Mouse (Mus musculus) CH12.LX (cell line): Measurements from ENCODE around the gene Vwf. TPM values are rescaled to one million over a fixed set of nuclear protein-coding genes. Genes with fewer than 3 reads are reported as not detected.

Source experiments
- DNase-seq: peaks from one replicate; pipeline ENCODE4 v3.0.0-alpha.2; 2013; ENCODE audit errors: extremely low read depth
- H3K27ac ChIP-seq: 2 replicates; pipeline ENCODE4 v1.5.1; 2012; ENCODE audit warnings: low read depth, mild to moderate bottlenecking, control low read depth, moderate library complexity; ENCODE audit not compliant: insufficient read depth
- H3K27me3 ChIP-seq: replicated peaks from 2 replicates; pipeline ENCODE3; 2012; ENCODE audit warnings: inconsistent platforms
- H3K36me3 ChIP-seq, 2 experiments: replicated peaks in 1 of 2; 2 replicates each; pipeline versions ENCODE3 to v1.6.1; 2012; ENCODE audit warnings: inconsistent platforms in 1 of 2, low read length in 1 of 2, mild to moderate bottlenecking in 1 of 2, mixed read lengths in 1 of 2, moderate library complexity in 1 of 2; ENCODE audit not compliant: control insufficient read depth in 1 of 2, insufficient read depth in 1 of 2
- H3K4me1 ChIP-seq, 2 experiments: 2 replicates each; pipeline ENCODE4 v1.6.1; 2012; ENCODE audit warnings: inconsistent platforms in 1 of 2, moderate library complexity in 1 of 2; ENCODE audit not compliant: insufficient read depth in 2 of 2, control insufficient read depth in 1 of 2
- H3K4me2 ChIP-seq: 2 replicates; pipeline ENCODE4 v1.6.1; 2012; ENCODE audit warnings: low read depth, mild to moderate bottlenecking, control low read depth; ENCODE audit not compliant: poor library complexity, insufficient read depth, severe bottlenecking
- H3K4me3 ChIP-seq, 3 experiments: fragments of 150-350 bp in 1 of 3; sonication (generic) in 1 of 3; replicated peaks in 1 of 3; 2 replicates each; pipeline versions ENCODE3 to v1.5.1; 2011 to 2012; ENCODE audit warnings: low read depth in 2 of 3, low read length in 2 of 3, mild to moderate bottlenecking in 2 of 3, moderate library complexity in 2 of 3, control low read depth in 1 of 3, improper control_type of control experiment in 1 of 3, inconsistent platforms in 1 of 3, mixed read lengths in 1 of 3; ENCODE audit not compliant: poor library complexity in 1 of 3
- H3K79me2 ChIP-seq: replicated peaks from 2 replicates; pipeline ENCODE4 v1.6.1; 2012; ENCODE audit warnings: mild to moderate bottlenecking, moderate library complexity; ENCODE audit not compliant: control insufficient read depth, poor library complexity, insufficient read depth, severe bottlenecking; ENCODE audit errors: extremely low read depth
- H3K9ac ChIP-seq: 2 replicates; pipeline ENCODE4 v1.6.1; 2012; ENCODE audit warnings: low read depth, mild to moderate bottlenecking, control low read depth, moderate library complexity; ENCODE audit not compliant: insufficient read depth
- H3K9me3 ChIP-seq: replicated peaks from 2 replicates; pipeline ENCODE3; 2012; ENCODE audit warnings: low read length, inconsistent platforms, mixed read lengths
- BHLHE40 ChIP-seq: IDR thresholded peaks from 2 replicates; pipeline ENCODE4 v1.6.1; 2011; ENCODE audit warnings: mild to moderate bottlenecking, low read depth, low read length, improper control_type of control experiment
- CHD1 ChIP-seq: IDR thresholded peaks from 2 replicates; pipeline ENCODE4 v1.6.1; 2012; ENCODE audit warnings: low read depth, low read length, improper control_type of control experiment, inconsistent platforms
- CHD2 ChIP-seq: IDR thresholded peaks from 2 replicates; pipeline ENCODE4 v1.6.1; 2011; ENCODE audit warnings: low read length, improper control_type of control experiment
- CTCF ChIP-seq, 2 experiments: IDR thresholded peaks in 1 of 2; conservative IDR thresholded peaks in 1 of 2; 2 replicates each; pipeline ENCODE4 v1.5.1; 2011 to 2012; ENCODE audit warnings: low read depth in 2 of 2, low read length in 2 of 2, improper control_type of control experiment in 1 of 2, inconsistent platforms in 1 of 2, mild to moderate bottlenecking in 1 of 2, moderate library complexity in 1 of 2
- ELF1 ChIP-seq: IDR thresholded peaks from 2 replicates; pipeline ENCODE4 v1.6.1; 2014; ENCODE audit warnings: low read depth, mild to moderate bottlenecking, inconsistent platforms, low read length, improper control_type of control experiment
- EP300 ChIP-seq: IDR thresholded peaks from 2 replicates; pipeline ENCODE4 v1.6.1; 2011; ENCODE audit warnings: low read length, improper control_type of control experiment
- HCFC1 ChIP-seq: IDR thresholded peaks from 2 replicates; pipeline ENCODE4 v1.6.1; 2012; ENCODE audit warnings: low read depth, mild to moderate bottlenecking, inconsistent platforms, low read length, improper control_type of control experiment
- KAT2A ChIP-seq: IDR thresholded peaks from 2 replicates; pipeline ENCODE4 v1.6.1; 2012; ENCODE audit warnings: low read length, improper control_type of control experiment, inconsistent platforms; ENCODE audit not compliant: insufficient replicate concordance
- MAZ ChIP-seq: IDR thresholded peaks from 2 replicates; pipeline ENCODE4 v1.6.1; 2012; ENCODE audit warnings: low read depth, mild to moderate bottlenecking, inconsistent platforms, low read length, improper control_type of control experiment, moderate library complexity
- MEF2A ChIP-seq: IDR thresholded peaks from 2 replicates; pipeline ENCODE4 v1.6.1; 2014; ENCODE audit warnings: low read depth, mild to moderate bottlenecking, inconsistent platforms, low read length, improper control_type of control experiment, borderline replicate concordance
- MXI1 ChIP-seq: IDR thresholded peaks from 2 replicates; pipeline ENCODE4 v1.6.1; 2011; ENCODE audit warnings: mild to moderate bottlenecking, low read depth, low read length, improper control_type of control experiment
- NELFE ChIP-seq: IDR thresholded peaks from 2 replicates; pipeline ENCODE4 v1.6.1; 2011; ENCODE audit warnings: low read depth, low read length, improper control_type of control experiment
- POLR2A ChIP-seq: IDR thresholded peaks from 2 replicates; pipeline ENCODE4 v1.6.1; 2011; ENCODE audit warnings: low read depth, mild to moderate bottlenecking, improper control_type of control experiment, low read length
- RAD21 ChIP-seq: IDR thresholded peaks from 2 replicates; pipeline ENCODE4 v1.6.1; 2011; ENCODE audit warnings: low read depth, mild to moderate bottlenecking, low read length, improper control_type of control experiment, moderate library complexity
- TBP ChIP-seq: conservative IDR thresholded peaks from 2 replicates; pipeline ENCODE4 v1.6.1; 2011; ENCODE audit warnings: low read depth, low read length, improper control_type of control experiment
- TCF12 ChIP-seq: IDR thresholded peaks from 2 replicates; pipeline ENCODE4 v1.6.1; 2014; ENCODE audit warnings: low read depth, mild to moderate bottlenecking, inconsistent platforms, low read length, improper control_type of control experiment
- UBTF ChIP-seq: IDR thresholded peaks from 2 replicates; pipeline ENCODE4 v1.6.1; 2012; ENCODE audit warnings: low read depth, mild to moderate bottlenecking, inconsistent platforms, low read length, improper control_type of control experiment, moderate library complexity
- USF1 ChIP-seq: IDR thresholded peaks from 2 replicates; pipeline ENCODE4 v1.6.1; 2014; ENCODE audit warnings: low read depth, mild to moderate bottlenecking, inconsistent platforms, low read length, improper control_type of control experiment
- ZC3H11A ChIP-seq: IDR thresholded peaks from 2 replicates; pipeline ENCODE4 v1.6.1; 2012; ENCODE audit warnings: low read depth, mild to moderate bottlenecking, inconsistent platforms, low read length, improper control_type of control experiment
- ZKSCAN1 ChIP-seq: IDR thresholded peaks from 2 replicates; pipeline ENCODE4 v1.6.1; 2012; ENCODE audit warnings: low read depth, inconsistent platforms, low read length, improper control_type of control experiment, borderline replicate concordance
- ZMIZ1 ChIP-seq: IDR thresholded peaks from 2 replicates; pipeline ENCODE4 v1.6.1; 2012; ENCODE audit warnings: low read depth, mild to moderate bottlenecking, inconsistent platforms, low read length, improper control_type of control experiment
- dilution Hi-C: fragments of 300-500 bp; cut with MboI; formaldehyde crosslinking; loops from 2 replicates; pipeline ENCODE4 v1.14.3; 2020; ENCODE audit warnings: low sequenced_read_pairs; ENCODE audit not compliant: extremely low pct_unique_long_range_greater_than_20kb, extremely low pct_ligation_motif_present
- in situ Hi-C: fragments of 300-500 bp; cut with MboI; formaldehyde crosslinking; loops from 3 replicates; pipeline ENCODE4 v1.14.3; 2019; ENCODE audit warnings: low sequenced_read_pairs, low pct_ligation_motif_present, low pct_unique_long_range_greater_than_20kb, mixed read lengths
- polyA plus RNA-seq: library from polyadenylated mRNA; unstranded; fragments of >175 nt; gene quantifications from 2 replicates; pipeline ENCODE4 v1.2.1, GENCODE M21; 2012; ENCODE audit warnings: low read depth; ENCODE audit not compliant: insufficient read length
- total RNA-seq, 2 experiments: library from RNA; depleted of rRNA; stranded (reverse); fragments of 300-350 nt in 1 of 2; fragments of >200 nt in 1 of 2; gene quantifications; 2 replicates each; pipeline ENCODE4 v1.2.3; 2012 to 2014

The Vwf gene
- total and polyA plus RNA-seq, 3 experiments, result not detected

- no peak for TF ChIP-seq MEF2A
Observed at GRCm38 (mm10) chr6:125600036-125600558, 53.5 kb downstream of the Vwf start (continued).

GRCm38 (mm10) chr6:125600669-125601068 lies 54.1 kb downstream of the Vwf start:
- no peak for DNase-seq
- H3K4me1 ChIP-seq, result no peaks in the 10 kb centered on the region
- H3K4me2 ChIP-seq, result no peak overlapping the region
- H3K27me3 ChIP-seq, result peaks cover 98% of the 10 kb centered on the region
- H3K9ac ChIP-seq, result no peak overlapping the region
- in situ Hi-C loops, result loop anchor here (5.0 to 25.0 kb wide), 3 partner anchors 178 to 887 kb away; no protein-coding TSS in a partner anchor
- TF ChIP-seq HCFC1, result no peak
- TF ChIP-seq CHD2, result no peak
- TF ChIP-seq ZKSCAN1, result no peak
- no peak for TF ChIP-seq ZC3H11A
- no peak for TF ChIP-seq CTCF (conservative IDR thresholded peaks at IDR 0.05 in 1 of 2, IDR thresholded peaks at IDR 0.05 in 1 of 2; ENCODE audit: low read depth in 2 of 2, low read length in 2 of 2)
- no peak for TF ChIP-seq UBTF
- TF ChIP-seq ELF1, result no peak
- no peak for TF ChIP-seq KAT2A
- TF ChIP-seq TBP, result no peak
- no peak for TF ChIP-seq RAD21
- TF ChIP-seq POLR2A, result no peak
- TF ChIP-seq USF1, result no peak
- TF ChIP-seq TCF12, result no peak
- TF ChIP-seq BHLHE40, result no peak
- no peak for TF ChIP-seq ZMIZ1
- no peak for TF ChIP-seq MXI1
- no peak for TF ChIP-seq CHD1
- TF ChIP-seq, all 38 proteins: peak for 0
- H3K79me2 ChIP-seq, result no peaks in the 10 kb centered on the region
- H3K4me3 ChIP-seq, result no peak overlapping the region
- no peaks in the 10 kb centered on the region for H3K36me3 ChIP-seq
- H3K27ac ChIP-seq, result no peak overlapping the region
- no peaks in the 10 kb centered on the region for H3K9me3 ChIP-seq
- dilution Hi-C loops, result no loop called here

- no peaks in the 10 kb centered on the region for H3K9me3 ChIP-seq
- no peak for TF ChIP-seq BHLHE40
- TF ChIP-seq KAT2A, result no peak
- no peak for TF ChIP-seq MAZ
- no peak for TF ChIP-seq CHD2
- TF ChIP-seq NELFE, result no peak
- TF ChIP-seq TCF12, result no peak
- no peak for TF ChIP-seq EP300
- no peak for TF ChIP-seq TBP
- no peak for TF ChIP-seq ZC3H11A
- DNase-seq, result no peak
- H3K4me2 ChIP-seq, result no peak overlapping the region
- H3K27me3 ChIP-seq, result peaks cover 98% of the 10 kb centered on the region
- no peaks in the 10 kb centered on the region for H3K36me3 ChIP-seq
- H3K27ac ChIP-seq, result no peak overlapping the region
- H3K9ac ChIP-seq, result no peak overlapping the region
- H3K4me1 ChIP-seq, result no peaks in the 10 kb centered on the region
- no peaks in the 10 kb centered on the region for H3K79me2 ChIP-seq
- no peak overlapping the region for H3K4me3 ChIP-seq
- in situ Hi-C loops (loop anchor here (5.0 to 25.0 kb wide), 3 partner anchors 179 to 886 kb away; no protein-coding TSS in a partner anchor), dilution Hi-C loops (no loop called here)
Observed at GRCm38 (mm10) chr6:125601190-125601589, 54.6 kb downstream of the Vwf start.
